Mouse (Mus musculus) CH12.LX (cell line): ENCODE data around the gene Hipk1.

Experiments
- CHD2 ChIP-seq: IDR thresholded peaks from 2 replicates; pipeline ENCODE4 v1.6.1; 2011; ENCODE audit warnings: low read length, improper control_type of control experiment
- CTCF ChIP-seq, 2 experiments: IDR thresholded peaks in 1 of 2; conservative IDR thresholded peaks in 1 of 2; 2 replicates each; pipeline ENCODE4 v1.5.1; 2011 to 2012; ENCODE audit warnings: low read depth in 2 of 2, low read length in 2 of 2, improper control_type of control experiment in 1 of 2, inconsistent platforms in 1 of 2, mild to moderate bottlenecking in 1 of 2, moderate library complexity in 1 of 2
- EP300 ChIP-seq: IDR thresholded peaks from 2 replicates; pipeline ENCODE4 v1.6.1; 2011; ENCODE audit warnings: low read length, improper control_type of control experiment
- HCFC1 ChIP-seq: IDR thresholded peaks from 2 replicates; pipeline ENCODE4 v1.6.1; 2012; ENCODE audit warnings: low read depth, mild to moderate bottlenecking, inconsistent platforms, low read length, improper control_type of control experiment
- JUND ChIP-seq: conservative IDR thresholded peaks from 2 replicates; pipeline ENCODE4 v1.6.1; 2011; ENCODE audit warnings: low read depth, low read length, improper control_type of control experiment
- KAT2A ChIP-seq: IDR thresholded peaks from 2 replicates; pipeline ENCODE4 v1.6.1; 2012; ENCODE audit warnings: low read length, improper control_type of control experiment, inconsistent platforms; ENCODE audit not compliant: insufficient replicate concordance
- MEF2A ChIP-seq: IDR thresholded peaks from 2 replicates; pipeline ENCODE4 v1.6.1; 2014; ENCODE audit warnings: low read depth, mild to moderate bottlenecking, inconsistent platforms, low read length, improper control_type of control experiment, borderline replicate concordance
- MYC ChIP-seq: IDR thresholded peaks from 2 replicates; pipeline ENCODE4 v1.6.1; 2011; ENCODE audit warnings: low read depth, mild to moderate bottlenecking, improper control_type of control experiment, low read length
- RCOR1 ChIP-seq: conservative IDR thresholded peaks from 2 replicates; pipeline ENCODE4 v1.6.1; 2012; ENCODE audit warnings: low read depth, mild to moderate bottlenecking, inconsistent platforms, low read length, improper control_type of control experiment
- TBP ChIP-seq: conservative IDR thresholded peaks from 2 replicates; pipeline ENCODE4 v1.6.1; 2011; ENCODE audit warnings: low read depth, low read length, improper control_type of control experiment
- ZKSCAN1 ChIP-seq: IDR thresholded peaks from 2 replicates; pipeline ENCODE4 v1.6.1; 2012; ENCODE audit warnings: low read depth, inconsistent platforms, low read length, improper control_type of control experiment, borderline replicate concordance
- ZMIZ1 ChIP-seq: IDR thresholded peaks from 2 replicates; pipeline ENCODE4 v1.6.1; 2012; ENCODE audit warnings: low read depth, mild to moderate bottlenecking, inconsistent platforms, low read length, improper control_type of control experiment

DNA sequence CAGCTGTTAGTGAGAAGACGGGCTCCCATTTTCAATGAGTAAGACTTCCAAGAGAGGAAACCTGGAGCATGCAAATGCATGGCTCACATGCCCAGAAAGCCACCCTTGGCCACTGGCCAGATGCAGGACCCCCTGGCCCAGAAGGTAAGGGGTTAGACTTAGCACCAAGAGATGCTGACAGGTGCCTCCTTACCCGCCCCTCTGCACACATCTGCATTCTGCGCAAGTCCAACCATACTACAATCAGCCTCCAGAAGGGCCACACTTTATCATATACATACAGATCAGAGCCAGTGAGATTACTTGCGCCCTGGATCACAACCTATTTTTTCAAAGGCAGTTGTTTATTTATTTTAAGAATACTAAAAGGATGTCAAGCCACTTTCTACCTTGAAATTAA lies 72.6 kb downstream of the Hipk1 start:
- no peak for TF ChIP-seq MYC
- TF ChIP-seq CTCF (conservative IDR thresholded peaks at IDR 0.05 in 1 of 2, IDR thresholded peaks at IDR 0.05 in 1 of 2; ENCODE audit: low read depth in 2 of 2, low read length in 2 of 2), result no peak
- TF ChIP-seq MEF2A, result no peak
- TF ChIP-seq KAT2A, result no peak
- TF ChIP-seq HCFC1, result no peak
- TF ChIP-seq TBP, result no peak
- no peak for TF ChIP-seq JUND
- TF ChIP-seq CHD2, result no peak
- TF ChIP-seq RCOR1, result no peak
- TF ChIP-seq ZMIZ1, result no peak
- no peak for TF ChIP-seq EP300
- TF ChIP-seq ZKSCAN1, result no peak
